15 mouse cellular contexts compared by ENCODE assay signal in genomic region chr2:173097337-173097736, GRCm38 (mm10). TPM values are rescaled to one million over a fixed set of nuclear protein-coding genes. Genes with fewer than 3 reads are reported as not detected.
DNase-seq lines count a peak whose midpoint lies in the region; TF ChIP-seq lines count a peak whose summit lies in the region.
"Not testable (repeated sequence)": the region's sequence is repeated elsewhere in the genome, so short reads cannot be mapped to it uniquely, and the experiment has no call there.
"Had no signal": no experiment of that assay in that cellular context is flagged by ENCODE, and none has a peak within 500 bp of the region (broad histone marks: within the 10 kb centered on the region; RNA-seq: fewer than 3 reads in every experiment).

No protein-coding gene starts in this region.

- peak; percentile 37 for TF ChIP-seq CTCF in cortical plate, adult 2 months (IDR thresholded peaks at IDR 0.05; ENCODE audit: extremely low read depth, insufficient read depth, low read length)
- peak; percentile 70 for TF ChIP-seq CTCF in layer of hippocampus, adult 2 months (conservative IDR thresholded peaks at IDR 0.05)

- TF ChIP-seq POLR2A in cortical plate, adult 2 months (IDR thresholded peaks at IDR 0.05; ENCODE audit: extremely low read depth, insufficient read depth, low read length): not testable (repeated sequence)

- H3K27ac ChIP-seq in cortical plate, adult 2 months (ENCODE audit: insufficient read depth, low read length); layer of hippocampus, adult 2 months: not testable (repeated sequence)

- not testable (repeated sequence) for H3K4me3 ChIP-seq in cortical plate, adult 2 months (ENCODE audit: insufficient read depth, low read length); layer of hippocampus, adult 2 months

- H3K4me1 ChIP-seq in cortical plate, adult 2 months (ENCODE audit: control insufficient read depth, insufficient read depth, low read length): not testable (repeated sequence)

- DNase-seq in CD4-positive, CD25-positive, alpha-beta regulatory T cell, adult 2 months (ENCODE audit: low read depth, low spot score): peak; percentile 64
- peak; percentile 53 for DNase-seq in ZHBTc4 (ENCODE audit: low read depth, low spot score)
- DNase-seq in heart, postnatal 4 days: peak; percentile 62
- peak in 1 of 2 experiments; percentile 31 for DNase-seq in layer of hippocampus, adult 2 months (ENCODE audit: low spot score in 2 of 2)
- peak; percentile 8 for DNase-seq in lung, postnatal 14 days
- DNase-seq in right cerebral cortex, postnatal 14 days: peak; percentile 39
- DNase-seq in testis, postnatal 14 days (ENCODE audit: low spot score): peak; percentile 54

RNA-seq across cellular contexts. Expression of gene Ctcfl, which starts 22.0 kb away (rescaled TPM):
- not detected in 2 replicates for polyA plus RNA-seq in cortical plate, adult 2 months (2012; rRNA removed)
- under 1 TPM; 0.14 TPM for total RNA-seq in heart, postnatal 4 days (2021)
- total RNA-seq in layer of hippocampus, adult 2 months (2021): not detected
- total RNA-seq: layer of hippocampus, adult 18-20 months had no signal
- polyA plus RNA-seq: limb, embryonic 14.5 days; midbrain, embryonic 12.5 days; neural tube, embryonic 11.5 days had no signal

RNA-seq across cellular contexts. Expression of gene Pck1, which starts 55.5 kb away (rescaled TPM):
- polyA plus RNA-seq in cortical plate, adult 2 months (2012; rRNA removed): 0.04 TPM in 1 of 2 replicates, not detected in the other
- total RNA-seq in heart, postnatal 4 days (2021): 1 to 10 TPM; 4.6 to 5.4 TPM
- not detected for total RNA-seq in layer of hippocampus, adult 2 months (2021)
- total RNA-seq: layer of hippocampus, adult 18-20 months had no signal
- polyA plus RNA-seq: heart, embryonic 14.5 days; hindbrain, embryonic 13.5 days; lung, embryonic 16.5 days; midbrain, embryonic 12.5 days; neural tube, embryonic 11.5 days had no signal

Comparison
In these comparisons a context has a peak if more than half of its experiments do, and no peak if none do; other contexts are left out.
1. RNA of gene Pck1, which starts 55.5 kb away (total RNA-seq): 4.6 to 5.4 TPM in heart, postnatal 4 days; not detected in layer of hippocampus, adult 2 months; every median in the first group is over 4 times any median in the second.